Mouse (Mus musculus): Measurements from ENCODE around the gene Esyt2.

DNA sequence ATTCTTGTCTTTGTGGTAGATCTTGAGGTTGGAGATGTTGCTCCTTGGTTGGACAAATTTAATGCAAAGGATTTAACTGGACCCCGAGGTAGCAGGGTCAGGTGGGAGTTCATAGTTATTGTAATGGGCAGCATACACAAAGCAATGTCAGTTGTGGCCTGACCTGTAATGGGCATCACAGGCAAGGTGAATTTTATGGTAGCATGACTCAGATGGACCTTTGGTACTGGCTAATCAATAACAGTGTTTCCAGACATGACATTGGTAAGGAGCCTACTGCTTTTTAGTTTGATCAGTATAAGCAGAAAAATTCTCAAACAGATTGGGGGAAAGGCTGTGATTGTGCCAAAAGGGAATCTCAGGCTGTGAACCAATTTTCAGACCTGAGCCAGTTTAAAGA lies 105.8 kb downstream of the Esyt2 start:
- no peak for TF ChIP-seq POLR2A (IDR thresholded peaks at IDR 0.05; ENCODE audit: extremely low read depth, insufficient read depth, low read length)
- TF ChIP-seq CTCF (IDR thresholded peaks at IDR 0.05; ENCODE audit: extremely low read depth, insufficient read depth, low read length) = no peak

All from cortical plate, adult 2 months (tissue).